Mouse (Mus musculus): Measurements from ENCODE around the gene Clk3.

Gene Clk3

GRCm38 (mm10) chr9:57770214-57770613 lies 4.6 kb upstream of the Clk3 start:
- in situ Hi-C loops (cut with MboI, MseI): no loop called here

- in situ Hi-C loops (cut with MboI, MseI): no loop called here
Measured at GRCm38 (mm10) chr9:57769539-57770069, 3.9 kb upstream of the Clk3 start.

GRCm38 (mm10) chr9:57767231-57767630 lies 1.6 kb upstream of the Clk3 start:
- in situ Hi-C loops (cut with MboI, MseI): no loop called here

- in situ Hi-C loops (cut with MboI, MseI): no loop called here
Measured at GRCm38 (mm10) chr9:57766431-57766830, 771 bp upstream of the Clk3 start.

- in situ Hi-C loops (cut with MboI, MseI): no loop called here
Measured at GRCm38 (mm10) chr9:57764974-57765363, 691 bp downstream of the Clk3 start.

DNA sequence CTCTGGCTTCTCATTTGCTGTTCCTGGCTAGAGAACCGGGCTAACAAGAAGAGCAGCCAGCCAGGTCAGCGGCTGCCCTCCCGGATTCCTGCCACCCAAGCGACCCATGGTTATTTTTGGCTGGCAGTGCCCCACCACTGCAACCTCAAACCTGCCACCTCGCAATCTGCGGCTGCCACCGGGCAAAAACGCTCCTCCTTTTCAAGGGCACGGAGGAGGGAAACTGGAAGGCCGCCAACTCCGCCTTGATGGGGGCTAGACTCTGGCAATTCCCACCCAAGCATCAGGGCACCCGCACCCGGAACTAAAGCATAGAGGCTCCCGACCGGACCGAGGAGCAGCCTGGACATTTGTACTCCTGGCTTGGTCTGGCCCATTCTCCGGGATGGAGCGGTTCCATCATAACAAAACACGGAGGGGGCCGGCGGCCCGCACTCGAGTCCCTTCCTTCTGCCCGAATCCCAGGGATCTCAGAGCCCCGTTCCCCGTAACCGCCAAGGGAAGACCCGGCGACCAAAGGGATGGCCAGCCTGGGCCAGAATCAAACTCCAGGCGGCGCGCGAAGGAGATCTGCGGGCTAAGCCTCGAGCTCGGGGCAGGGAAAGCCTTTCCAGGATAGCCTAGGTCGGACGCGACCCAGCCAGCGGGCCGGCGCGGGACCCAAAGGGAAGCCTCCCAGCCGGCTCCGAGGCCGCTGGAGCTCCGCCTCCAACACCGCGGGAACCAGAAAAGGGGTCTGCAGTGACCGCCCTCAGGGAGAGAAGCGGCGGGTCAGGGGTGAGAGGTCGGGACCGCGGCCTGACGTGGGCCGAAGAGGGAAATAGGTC lies 1.3 kb downstream of the Clk3 start:
- in situ Hi-C loops (cut with MboI, MseI): no loop called here

GRCm38 (mm10) chr9:57762563-57762991 lies 3.1 kb downstream of the Clk3 start:
- in situ Hi-C loops (cut with MboI, MseI): no loop called here

GRCm38 (mm10) chr9:57761563-57762551 lies 3.8 kb downstream of the Clk3 start:
- in situ Hi-C loops (cut with MboI, MseI): no loop called here

DNA sequence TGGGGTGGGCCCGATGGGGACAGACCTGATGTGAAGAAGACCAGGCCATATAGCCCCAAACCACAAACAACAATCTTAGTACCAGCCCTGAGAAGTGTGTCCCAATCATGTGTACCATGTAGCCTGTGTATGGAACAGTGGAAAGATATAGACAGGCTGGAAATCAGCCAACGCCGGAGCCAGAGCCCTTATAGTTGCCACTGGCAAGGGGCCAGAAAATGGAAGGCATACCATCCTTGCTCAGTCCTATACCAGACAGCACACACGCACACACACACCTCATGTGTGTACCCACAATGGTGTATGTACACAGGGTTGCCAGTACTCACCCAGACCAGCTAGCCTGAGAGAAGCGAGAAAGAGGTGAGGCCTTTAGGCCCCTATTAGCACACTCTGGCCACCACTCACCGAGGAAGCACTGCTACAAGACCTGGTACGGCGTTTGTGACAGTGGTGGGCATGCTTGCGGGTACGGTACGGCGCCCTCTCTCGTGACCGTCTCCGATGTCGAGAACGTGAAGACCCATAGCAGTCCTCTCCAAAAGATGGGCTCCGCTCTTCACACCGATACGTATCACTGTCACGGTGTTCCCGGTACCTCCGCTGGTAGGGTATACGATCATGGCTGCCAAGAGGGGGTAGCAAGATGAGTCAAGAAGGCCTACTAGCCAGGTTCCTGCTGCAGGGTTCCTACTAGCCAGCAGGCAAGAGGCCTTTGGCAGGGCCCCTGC lies 5.1 kb downstream of the Clk3 start:
- in situ Hi-C loops (cut with MboI, MseI): no loop called here

DNA sequence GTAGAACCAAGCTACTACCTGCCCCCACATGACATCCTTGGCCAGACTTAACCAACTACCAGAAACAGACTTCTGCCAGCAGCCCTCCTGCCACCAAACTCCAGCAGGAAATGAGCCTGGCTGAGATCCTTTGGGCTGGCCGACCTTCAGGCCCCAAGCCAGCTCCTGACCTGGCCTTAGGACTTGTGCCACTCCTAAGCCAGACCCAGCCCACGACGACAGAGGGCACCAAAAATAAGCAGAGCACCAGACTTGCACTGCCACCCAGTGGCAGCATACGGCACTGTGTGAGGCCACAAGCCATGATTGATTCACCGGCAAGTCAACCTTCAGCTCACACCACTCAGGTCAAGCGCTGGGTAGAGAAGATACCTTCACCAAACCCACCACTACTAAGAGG lies 6.4 kb downstream of the Clk3 start:
- in situ Hi-C loops (cut with MboI, MseI): loop anchor here (10.0 kb wide), 1 partner anchor 94 kb away; no protein-coding TSS in a partner anchor

DNA sequence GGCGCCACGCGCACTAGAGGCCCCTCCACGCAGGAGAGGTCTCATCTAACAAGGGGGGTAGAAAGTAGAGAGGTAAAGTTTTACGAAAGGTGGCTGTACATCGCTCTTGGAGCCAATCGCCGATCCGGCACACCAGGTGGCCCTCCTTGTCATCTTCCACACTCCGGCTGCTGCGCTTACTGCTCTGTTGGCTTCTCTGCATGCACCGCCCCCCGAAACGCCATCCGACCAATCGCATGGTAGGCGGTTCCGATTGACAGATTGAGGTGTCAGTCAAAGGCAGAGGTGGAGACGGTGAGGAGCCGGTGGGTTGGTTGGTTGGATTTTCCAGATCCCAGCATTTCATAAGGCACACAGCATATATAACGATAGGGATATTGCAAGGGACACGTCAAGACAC lies 7.1 kb downstream of the Clk3 start:
- in situ Hi-C loops (cut with MboI, MseI): loop anchor here (10.0 kb wide), 1 partner anchor 94 kb away; no protein-coding TSS in a partner anchor

DNA sequence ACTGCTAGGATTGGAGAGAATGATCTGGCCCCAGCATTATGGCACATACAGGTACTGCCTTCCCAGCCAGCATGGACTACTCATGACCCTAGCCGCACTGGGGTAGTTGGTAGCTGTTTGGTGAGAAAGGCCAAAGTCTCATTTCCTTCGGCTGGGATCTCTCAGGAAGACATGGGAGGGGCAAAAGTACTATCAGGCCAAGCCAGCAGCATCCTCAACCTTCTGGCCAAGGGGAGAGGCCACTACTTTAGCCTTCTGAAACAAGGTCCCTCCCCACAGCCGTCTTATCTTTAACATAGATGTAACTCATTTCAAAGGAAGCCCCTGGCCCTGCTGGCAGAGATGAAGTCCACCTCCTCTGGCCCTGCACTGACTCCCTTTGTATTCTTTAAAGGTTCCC lies 8.1 kb downstream of the Clk3 start:
- in situ Hi-C loops (cut with MboI, MseI): loop anchor here (10.0 kb wide), 1 partner anchor 93 kb away; no protein-coding TSS in a partner anchor

DNA sequence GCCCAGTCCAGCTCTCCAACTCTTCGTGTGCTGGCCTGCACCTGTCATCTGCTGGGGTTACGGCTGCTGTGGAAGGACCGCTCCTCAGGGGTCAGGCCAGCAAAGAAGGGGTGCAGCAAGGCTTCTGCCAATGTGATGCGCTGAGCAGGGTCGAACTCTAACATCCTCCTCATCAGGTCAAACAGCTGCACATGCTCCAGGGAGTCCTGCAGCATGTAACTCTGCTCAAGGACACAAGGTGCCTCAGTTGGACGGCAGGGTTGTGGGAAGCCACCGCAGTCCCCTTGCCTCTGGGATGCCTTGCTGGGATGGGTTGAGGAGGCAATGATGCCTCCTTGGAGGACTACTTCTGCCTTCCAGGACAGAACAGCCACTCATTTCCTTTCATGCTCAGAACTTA lies 14.8 kb downstream of the Clk3 start:
- in situ Hi-C loops (cut with MboI, MseI): loop anchor here (10.0 kb wide), 1 partner anchor 86 kb away; no protein-coding TSS in a partner anchor

- in situ Hi-C loops (cut with MboI, MseI): no loop called here
Measured at GRCm38 (mm10) chr9:57748831-57749230, 16.8 kb downstream of the Clk3 start.

- in situ Hi-C loops (cut with MboI, MseI): no loop called here
Measured at GRCm38 (mm10) chr9:57748137-57748536, 17.5 kb downstream of the Clk3 start.

GRCm38 (mm10) chr9:57747067-57747466 lies 18.6 kb downstream of the Clk3 start:
- in situ Hi-C loops (cut with MboI, MseI): no loop called here

- in situ Hi-C loops (cut with MboI, MseI): no loop called here
Measured at GRCm38 (mm10) chr9:57744462-57745091, 21.1 kb downstream of the Clk3 start.

DNA sequence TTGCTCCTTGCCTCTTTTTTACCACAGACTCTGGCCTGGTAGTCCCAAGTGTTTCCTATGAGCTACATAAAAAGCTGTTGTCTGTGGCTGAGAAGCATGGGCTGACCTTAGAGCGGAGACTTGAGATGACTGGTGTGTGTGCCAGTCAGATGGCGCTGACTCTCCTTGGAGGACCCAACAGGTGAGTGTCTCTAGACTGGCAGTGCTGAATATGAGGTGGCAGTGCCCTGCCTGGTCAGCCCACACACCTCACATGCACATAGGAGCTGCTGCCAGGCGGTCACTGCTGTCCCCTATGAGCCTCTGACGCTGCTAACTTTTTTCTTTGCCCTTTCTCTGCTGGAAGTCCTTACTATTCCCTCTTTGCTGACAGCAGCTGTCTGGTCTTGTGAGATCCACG lies 25.8 kb downstream of the Clk3 start:
- in situ Hi-C loops (cut with MboI, MseI): no loop called here

GRCm38 (mm10) chr9:57733606-57734005 lies 32.1 kb downstream of the Clk3 start:
- in situ Hi-C loops (cut with MboI, MseI): no loop called here

GRCm38 (mm10) chr9:57728312-57728711 lies 37.3 kb downstream of the Clk3 start:
- in situ Hi-C loops (cut with MboI, MseI): no loop called here

DNA sequence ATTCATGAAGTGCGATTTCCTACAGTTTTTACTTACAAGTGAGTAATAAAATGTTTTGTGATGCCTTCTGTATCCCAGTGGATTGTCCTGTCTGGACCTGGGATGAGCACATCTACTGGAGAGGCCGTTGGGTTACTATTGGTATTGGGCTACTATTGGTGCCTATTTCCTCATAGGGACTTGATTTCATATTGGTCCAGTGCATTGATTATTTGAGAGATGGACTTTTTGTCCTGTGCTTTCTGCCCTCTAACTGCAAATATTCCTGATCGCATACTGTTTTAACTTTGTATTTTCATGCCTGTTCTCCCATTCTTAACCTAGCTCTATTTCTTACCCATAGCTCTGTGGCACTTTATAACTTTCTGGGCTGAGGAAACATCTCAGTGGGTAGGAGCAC lies 41.0 kb downstream of the Clk3 start:
- in situ Hi-C loops (cut with MboI, MseI): no loop called here

All from T-helper 1 cell (primary cell).